In the genomic region with DNA sequence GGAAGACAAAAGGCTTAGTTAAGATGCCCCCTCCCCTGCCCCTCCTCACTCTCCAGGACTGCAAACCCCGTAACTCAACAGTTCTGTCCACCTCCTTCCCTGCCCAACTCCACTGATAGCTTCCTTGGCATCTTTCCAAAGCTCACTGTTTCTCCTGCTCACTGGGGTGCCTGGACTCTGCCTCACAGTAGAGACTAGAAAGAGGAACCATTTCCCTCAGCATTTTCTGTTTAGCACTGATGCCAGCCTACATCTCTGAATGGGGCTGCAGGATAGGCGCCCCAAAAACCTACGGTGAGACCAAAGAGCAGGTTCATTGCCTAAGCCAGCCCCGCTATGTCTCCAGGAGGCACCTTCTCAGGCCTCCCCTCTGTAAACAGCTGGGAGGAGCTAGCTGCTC, we compare ENCODE assay signal across 28 mouse cellular contexts. TPM values are rescaled to one million over a fixed set of nuclear protein-coding genes. Genes with fewer than 3 reads are reported as not detected.
DNase-seq lines count a peak whose midpoint lies in the region; ATAC-seq and TF ChIP-seq lines count a peak whose summit lies in the region.
"Had no signal": no experiment of that assay in that cellular context is flagged by ENCODE, and none has a peak within 500 bp of the region (broad histone marks: within the 10 kb centered on the region; RNA-seq: fewer than 3 reads in every experiment).

No protein-coding gene starts in this region.

- no peak overlapping the region; the same call in 1 of the 2 replicates for H3K27ac ChIP-seq in liver, embryonic 15.5 days (replicated peaks)
- H3K27ac ChIP-seq in liver, postnatal 0 days (ENCODE audit: low read depth) = no peak overlapping the region
- no peak overlapping the region for H3K27ac ChIP-seq in midbrain, embryonic 14.5 days (replicated peaks; ENCODE audit: low read depth, low read length)
- H3K27ac ChIP-seq in midbrain, embryonic 10.5 days (replicated peaks) = no peak overlapping the region
- H3K27ac ChIP-seq: embryonic facial prominence, embryonic 12.5 days; hindbrain, embryonic 10.5 days; hindbrain, embryonic 15.5 days; kidney, embryonic 15.5 days; layer of hippocampus, adult 2 months; left cerebral cortex, adult 2 months; limb, embryonic 13.5 days; neural tube, embryonic 13.5 days had no signal

- intact Hi-C loops in left cerebral cortex, postnatal 36 days (cut with DNase I) = no loop called here

- no peak overlapping the region for H3K4me3 ChIP-seq in liver, embryonic 15.5 days (replicated peaks)
- H3K4me3 ChIP-seq in liver, postnatal 0 days (ENCODE audit: low read depth, low read length) = no peak overlapping the region
- no peak overlapping the region for H3K4me3 ChIP-seq in midbrain, embryonic 14.5 days (replicated peaks; ENCODE audit: low read depth, low read length)
- no peak overlapping the region for H3K4me3 ChIP-seq in midbrain, embryonic 10.5 days
- H3K4me3 ChIP-seq: embryonic facial prominence, embryonic 12.5 days; hindbrain, embryonic 10.5 days; hindbrain, embryonic 15.5 days; kidney, embryonic 15.5 days; layer of hippocampus, adult 2 months; left cerebral cortex, adult 2 months; limb, embryonic 13.5 days; neural tube, embryonic 13.5 days had no signal

- no peak overlapping the region for H3K4me2 ChIP-seq in liver, embryonic 15.5 days
- no peak overlapping the region for H3K4me2 ChIP-seq in liver, postnatal 0 days (ENCODE audit: low read depth, low read length)
- H3K4me2 ChIP-seq in midbrain, embryonic 14.5 days (ENCODE audit: low read length) = no peak overlapping the region
- H3K4me2 ChIP-seq: embryonic facial prominence, embryonic 12.5 days; hindbrain, embryonic 15.5 days; kidney, embryonic 15.5 days; limb, embryonic 13.5 days; neural tube, embryonic 13.5 days had no signal

- TF ChIP-seq CTCF in liver, postnatal 0 days (IDR thresholded peaks at IDR 0.05; ENCODE audit: low read depth) = no peak

- no peaks in the 10 kb centered on the region for H3K27me3 ChIP-seq in liver, embryonic 15.5 days
- no peaks in the 10 kb centered on the region for H3K27me3 ChIP-seq in liver, postnatal 0 days (ENCODE audit: insufficient read depth, low read length)
- H3K27me3 ChIP-seq in midbrain, embryonic 14.5 days (ENCODE audit: control insufficient read depth, insufficient read depth, low read length) = no peaks in the 10 kb centered on the region
- peaks cover 27% of the 10 kb centered on the region for H3K27me3 ChIP-seq in midbrain, embryonic 10.5 days (ENCODE audit: low read depth, poor library complexity, severe bottlenecking)
- H3K27me3 ChIP-seq: kidney, embryonic 15.5 days had no signal

- ATAC-seq in liver, embryonic 15.5 days (ENCODE audit: insufficient read depth) = 0 out of 2 replicates have a peak, but pooled peaks have one; percentile 29
- no peak for ATAC-seq in liver, postnatal 0 days
- no peak for ATAC-seq in midbrain, embryonic 14.5 days (ENCODE audit: low FRiP score, low TSS enrichment)
- ATAC-seq in common myeloid progenitor, adult 5-6 weeks (replicated peaks; ENCODE audit: low read depth, poor library complexity, severe bottlenecking) = peak; percentile 76
- ATAC-seq in cerebellum, adult (ENCODE audit: insufficient number of reproducible peaks, low FRiP score, low TSS enrichment) = no peak
- ATAC-seq: CD4-positive, CD25-positive, alpha-beta regulatory T cell, adult 4 months; forebrain, embryonic 16.5 days; inflammation-experienced regulatory T-cells, adult 6 months had no signal

- no peak overlapping the region for H3K9ac ChIP-seq in liver, embryonic 15.5 days
- no peak overlapping the region for H3K9ac ChIP-seq in liver, postnatal 0 days (replicated peaks)
- no peak overlapping the region for H3K9ac ChIP-seq in midbrain, embryonic 14.5 days (replicated peaks; ENCODE audit: low read length)
- H3K9ac ChIP-seq: embryonic facial prominence, embryonic 12.5 days; hindbrain, embryonic 15.5 days; kidney, embryonic 15.5 days; limb, embryonic 13.5 days; neural tube, embryonic 13.5 days had no signal

- DNase-seq in liver, postnatal 0 days = no peak
- DNase-seq in midbrain, embryonic 14.5 days = peak; percentile 40
- no peak for DNase-seq in midbrain, embryonic 10.5 days (ENCODE audit: low spot score)
- no peak for DNase-seq in left cerebral cortex, postnatal 36 days (ENCODE audit: low spot score in 2 of 2)
- DNase-seq: adrenal gland, adult 8-10 months; cerebellum, adult 8-10 months; cerebellum, postnatal 36 days; embryo, embryonic 11 days; heart, postnatal 14 days; kidney, adult 11 months; kidney, postnatal 36 days; lung, adult 2 months; right cerebral cortex, postnatal 14 days; thymus, postnatal 4 days had no signal

- H3K4me1 ChIP-seq in liver, embryonic 15.5 days (replicated peaks) = no peaks in the 10 kb centered on the region; the same call in 1 of the 2 replicates
- peaks cover 8% of the 10 kb centered on the region; the same call in 1 of the 2 replicates for H3K4me1 ChIP-seq in liver, postnatal 0 days (ENCODE audit: insufficient read depth)
- H3K4me1 ChIP-seq in midbrain, embryonic 14.5 days (ENCODE audit: control insufficient read depth, insufficient read depth, low read length) = no peaks in the 10 kb centered on the region
- H3K4me1 ChIP-seq in midbrain, embryonic 10.5 days = peaks cover 8% of the 10 kb centered on the region
- H3K4me1 ChIP-seq: embryonic facial prominence, embryonic 12.5 days; hindbrain, embryonic 15.5 days; limb, embryonic 13.5 days had no signal

- no peaks in the 10 kb centered on the region for H3K36me3 ChIP-seq in liver, embryonic 15.5 days (replicated peaks)
- peaks cover 8% of the 10 kb centered on the region; the same call in 1 of the 2 replicates for H3K36me3 ChIP-seq in liver, postnatal 0 days (replicated peaks; ENCODE audit: insufficient read depth, low read length)
- H3K36me3 ChIP-seq in midbrain, embryonic 14.5 days (ENCODE audit: control insufficient read depth, insufficient read depth, low read length) = no peaks in the 10 kb centered on the region; the same call in 1 of the 2 replicates
- H3K36me3 ChIP-seq in midbrain, embryonic 10.5 days = no peaks in the 10 kb centered on the region
- H3K36me3 ChIP-seq: embryonic facial prominence, embryonic 12.5 days; hindbrain, embryonic 10.5 days; kidney, embryonic 15.5 days; limb, embryonic 13.5 days; neural tube, embryonic 13.5 days had no signal

- 65% methylated on average over 4 of the region's 4 CpGs for WGBS in liver, embryonic 15.5 days (ENCODE audit: insufficient replicate concordance)
- 54% methylated on average over 4 of the region's 4 CpGs for WGBS in liver, postnatal 0 days (ENCODE audit: insufficient replicate concordance)
- 66% methylated on average over 4 of the region's 4 CpGs for WGBS in midbrain, embryonic 14.5 days
- 69% methylated on average over 4 of the region's 4 CpGs for WGBS in midbrain, embryonic 10.5 days

- no peaks in the 10 kb centered on the region for H3K9me3 ChIP-seq in liver, embryonic 15.5 days (replicated peaks)
- no peaks in the 10 kb centered on the region for H3K9me3 ChIP-seq in liver, postnatal 0 days (ENCODE audit: low read length)
- no peaks in the 10 kb centered on the region for H3K9me3 ChIP-seq in midbrain, embryonic 14.5 days (ENCODE audit: control insufficient read depth, low read length)
- H3K9me3 ChIP-seq in midbrain, embryonic 10.5 days (replicated peaks) = no peaks in the 10 kb centered on the region
- H3K9me3 ChIP-seq: embryonic facial prominence, embryonic 12.5 days; hindbrain, embryonic 10.5 days; hindbrain, embryonic 15.5 days; kidney, embryonic 15.5 days; limb, embryonic 13.5 days; neural tube, embryonic 13.5 days had no signal

- no peak for TF ChIP-seq EP300 in liver, postnatal 0 days (IDR thresholded peaks at IDR 0.05; ENCODE audit: low read depth)

RNA-seq across cellular contexts. Expression of a gene that starts 16.5 kb away (rescaled TPM):
- polyA plus RNA-seq in liver, embryonic 15.5 days (2015; fragmentation: Nextera tagmentation; extraction: Ambion mirVana) = 10.0 and 12.7 TPM in 2 replicates
- 31.4 and 34.2 TPM in 2 replicates for polyA plus RNA-seq in liver, postnatal 0 days (2015; fragmentation: Nextera tagmentation; extraction: Ambion mirVana)
- 15.5 and 17.5 TPM in 2 replicates for polyA plus RNA-seq in midbrain, embryonic 14.5 days (2014; fragmentation: Nextera tagmentation; extraction: Ambion mirVana)
- 1.4 and 2.7 TPM in 2 replicates for polyA plus RNA-seq in midbrain, embryonic 10.5 days (2016; fragmentation: Nextera tagmentation; extraction: Ambion mirVana)
- total RNA-seq in common myeloid progenitor, adult 5-6 weeks (2017) = 2.2 and 3.4 TPM in 2 replicates
- total RNA-seq in left cerebral cortex, postnatal 36 days (2021) = 10 to 100 TPM; 93.9 to 96.0 TPM

RNA-seq across cellular contexts. Expression of a gene that starts 52.5 kb away (rescaled TPM):
- polyA plus RNA-seq in liver, embryonic 15.5 days (2015; fragmentation: Nextera tagmentation; extraction: Ambion mirVana) = 9.0 and 9.8 TPM in 2 replicates
- 8.4 and 8.7 TPM in 2 replicates for polyA plus RNA-seq in liver, postnatal 0 days (2015; fragmentation: Nextera tagmentation; extraction: Ambion mirVana)
- 11.5 and 13.6 TPM in 2 replicates for polyA plus RNA-seq in midbrain, embryonic 14.5 days (2014; fragmentation: Nextera tagmentation; extraction: Ambion mirVana)
- polyA plus RNA-seq in midbrain, embryonic 10.5 days (2016; fragmentation: Nextera tagmentation; extraction: Ambion mirVana) = 20.4 and 21.2 TPM in 2 replicates
- 8.7 and 16.4 TPM in 2 replicates for total RNA-seq in common myeloid progenitor, adult 5-6 weeks (2017)
- 10 to 100 TPM in 1 of 2 experiments, 1 to 10 TPM in 1; 9.0 to 11.0 TPM for total RNA-seq in left cerebral cortex, postnatal 36 days (2021)

Comparison
In these comparisons a context has a peak if more than half of its experiments do, and no peak if none do; other contexts are left out.
1. ATAC-seq: peak in liver, embryonic 15.5 days (single experiment) and common myeloid progenitor, adult 5-6 weeks (single experiment); none in liver, postnatal 0 days (single experiment), midbrain, embryonic 14.5 days (single experiment) and cerebellum, adult (single experiment).